Mouse (Mus musculus): Measurements from ENCODE around the gene Metrn. TPM values are rescaled to one million over a fixed set of nuclear protein-coding genes. Genes with fewer than 3 reads are reported as not detected.
A peak's percentile ranks its signal among the peaks of the same experiment; 100 is the strongest.
"Not testable (repeated sequence)": the region's sequence is repeated elsewhere in the genome, so short reads cannot be mapped to it uniquely, and the experiment has no call there.

The Metrn gene
- polyA plus RNA-seq, 1 experiment from 2014 or later, result 38.8 TPM

DNA sequence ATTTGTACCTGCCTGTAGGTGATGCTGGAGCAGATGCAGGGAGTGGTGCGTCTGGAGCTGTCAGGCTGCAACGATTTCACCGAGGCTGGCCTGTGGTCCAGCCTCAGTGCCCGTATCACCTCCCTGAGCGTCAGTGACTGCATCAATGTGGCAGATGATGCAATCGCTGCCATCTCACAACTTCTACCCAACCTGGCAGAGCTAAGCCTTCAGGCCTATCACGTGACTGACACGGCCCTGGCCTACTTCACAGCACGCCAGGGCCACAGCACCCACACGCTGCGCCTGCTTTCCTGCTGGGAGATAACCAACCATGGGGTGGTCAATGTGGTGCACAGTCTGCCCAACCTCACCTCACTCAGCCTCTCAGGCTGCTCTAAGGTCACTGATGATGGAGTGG is 20.7 kb upstream of the Metrn start:
- ATAC-seq (ENCODE audit: insufficient read depth, low FRiP score, low TSS enrichment), result no peak
- Histone ChIP-seq H3K4me1 (ENCODE audit: control insufficient read depth, insufficient read depth, low read length) (no peaks in the 10 kb centered on the region), H3K27me3 (ENCODE audit: control insufficient read depth, insufficient read depth, low read length) (peaks cover 30% of the 10 kb centered on the region), H3K4me3 (ENCODE audit: low read depth, low read length) (no peak overlapping the region), H3K9me3 (ENCODE audit: control insufficient read depth, low read length) (no peaks in the 10 kb centered on the region), H3K27ac (ENCODE audit: low read depth, low read length) (no peak overlapping the region), H3K36me3 (ENCODE audit: control insufficient read depth, insufficient read depth, low read length) (no peaks in the 10 kb centered on the region), H3K4me2 (ENCODE audit: low read depth) (no peak overlapping the region), H3K9ac (ENCODE audit: low read length) (no peak overlapping the region)
- 85% methylated on average over 11 of the region's 11 CpGs for WGBS
- no peak for DNase-seq (ENCODE audit: low spot score)

DNA sequence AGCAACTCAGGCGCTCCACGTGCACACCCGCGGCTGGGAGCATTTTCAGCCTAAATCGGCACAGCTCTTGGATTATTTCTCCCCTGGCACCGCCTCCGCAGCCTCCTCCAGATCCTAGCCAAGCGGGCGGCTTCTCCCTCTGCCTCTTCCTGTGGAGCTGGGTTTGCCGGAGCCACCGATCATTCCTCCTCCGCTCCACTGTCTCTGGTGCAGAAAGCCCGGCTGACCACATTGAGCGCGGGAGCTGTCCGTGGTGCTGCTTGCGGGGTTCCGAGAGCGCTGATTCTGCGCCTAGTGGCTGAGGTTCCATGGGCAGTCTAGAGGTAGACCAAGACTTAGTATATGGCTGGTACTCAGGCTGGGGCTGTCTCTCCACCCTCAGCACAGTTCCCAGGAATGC is 16.5 kb upstream of the Metrn start:
- 0 out of 2 replicates have a peak overlapping the region, but pooled peaks have one; percentile 14 for H3K4me2 ChIP-seq (ENCODE audit: low read depth)
- no peak overlapping the region for H3K27ac ChIP-seq (ENCODE audit: low read depth, low read length)
- ATAC-seq (ENCODE audit: insufficient read depth, low FRiP score, low TSS enrichment), result no peak
- peaks cover 10% of the 10 kb centered on the region for H3K27me3 ChIP-seq (ENCODE audit: control insufficient read depth, insufficient read depth, low read length)
- no peaks in the 10 kb centered on the region for H3K9me3 ChIP-seq (ENCODE audit: control insufficient read depth, low read length)
- no peak overlapping the region for H3K9ac ChIP-seq (ENCODE audit: low read length)
- 3% methylated on average over 20 of the region's 20 CpGs for WGBS
- H3K4me3 ChIP-seq (ENCODE audit: low read depth, low read length), result no peak overlapping the region
- H3K36me3 ChIP-seq (ENCODE audit: control insufficient read depth, insufficient read depth, low read length), result no peaks in the 10 kb centered on the region
- peaks cover 6% of the 10 kb centered on the region for H3K4me1 ChIP-seq (ENCODE audit: control insufficient read depth, insufficient read depth, low read length)
- peak; percentile 85 for DNase-seq (ENCODE audit: low spot score)

DNA sequence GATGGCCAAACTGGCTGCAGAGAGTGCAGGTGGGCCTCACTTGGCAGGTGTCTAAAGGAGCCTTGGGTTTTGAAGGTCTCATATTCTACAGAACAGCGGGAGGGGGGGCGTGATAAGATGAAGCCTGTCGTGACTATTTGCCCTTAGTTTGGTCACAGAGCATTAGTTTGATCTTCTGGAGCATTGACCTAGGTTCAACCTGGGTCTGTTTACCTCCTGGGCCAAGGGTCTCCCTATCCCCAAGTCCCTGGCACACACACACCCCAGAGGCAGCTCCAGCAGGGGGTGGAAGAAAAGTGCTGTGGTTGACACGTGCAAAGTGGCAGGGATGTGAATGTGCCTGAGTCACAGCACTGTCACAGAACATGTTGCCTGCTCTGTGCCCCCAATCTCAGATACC is 14.0 kb upstream of the Metrn start:
- H3K27ac ChIP-seq (ENCODE audit: low read depth, low read length), result no peak overlapping the region
- H3K9me3 ChIP-seq (ENCODE audit: control insufficient read depth, low read length), result no peaks in the 10 kb centered on the region
- H3K36me3 ChIP-seq (ENCODE audit: control insufficient read depth, insufficient read depth, low read length), result no peaks in the 10 kb centered on the region
- 75% methylated on average over 4 of the region's 4 CpGs for WGBS
- peaks cover 11% of the 10 kb centered on the region for H3K4me1 ChIP-seq (ENCODE audit: control insufficient read depth, insufficient read depth, low read length)
- H3K4me3 ChIP-seq (ENCODE audit: low read depth, low read length), result no peak overlapping the region
- DNase-seq (ENCODE audit: low spot score), result no peak
- H3K27me3 ChIP-seq (ENCODE audit: control insufficient read depth, insufficient read depth, low read length), result no peaks in the 10 kb centered on the region
- ATAC-seq (ENCODE audit: insufficient read depth, low FRiP score, low TSS enrichment), result no peak
- no peak overlapping the region for H3K4me2 ChIP-seq (ENCODE audit: low read depth)
- H3K9ac ChIP-seq (ENCODE audit: low read length), result no peak overlapping the region

DNA sequence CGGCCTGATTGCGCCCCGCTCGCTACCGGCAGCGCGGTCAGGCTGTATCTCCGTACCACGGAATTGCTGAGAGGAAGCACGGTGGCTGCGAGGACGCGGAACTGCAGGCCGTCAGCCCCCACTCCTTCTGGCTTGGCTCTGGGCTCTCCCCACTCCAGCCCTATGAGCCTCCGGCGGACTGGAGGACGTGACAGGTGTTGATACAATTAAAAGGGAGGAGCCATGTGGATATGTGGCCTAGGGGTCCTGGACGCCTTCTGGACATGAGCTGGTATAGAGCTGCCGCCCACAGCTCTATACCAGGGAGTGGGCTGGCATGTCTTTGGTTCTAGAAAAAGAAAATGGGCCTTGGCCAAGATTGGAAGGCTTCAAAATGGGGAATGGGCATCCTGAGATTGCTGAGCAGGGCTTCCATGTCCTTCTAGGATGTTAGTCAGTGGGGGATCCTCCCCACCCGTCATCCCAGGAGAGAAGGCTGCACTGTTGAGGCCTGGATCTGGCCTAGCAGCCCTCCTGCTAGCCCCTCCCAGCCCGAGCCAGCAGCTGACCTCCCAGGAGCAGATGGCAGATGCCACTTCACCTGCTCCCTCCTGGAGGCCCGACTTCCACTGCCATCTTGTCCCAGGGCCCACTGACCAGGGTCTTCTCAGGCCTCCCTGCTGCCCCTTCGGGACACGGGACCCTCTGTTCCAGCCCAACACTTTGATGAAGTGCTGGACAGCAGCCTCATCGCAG is 12.8 kb upstream of the Metrn start:
- Histone ChIP-seq H3K27ac (ENCODE audit: low read depth, low read length) (peak overlapping the region; percentile 87), H3K4me1 (ENCODE audit: control insufficient read depth, insufficient read depth, low read length) (peaks cover 11% of the 10 kb centered on the region), H3K27me3 (ENCODE audit: control insufficient read depth, insufficient read depth, low read length) (no peaks in the 10 kb centered on the region), H3K4me3 (ENCODE audit: low read depth, low read length) (peak overlapping the region; percentile 52), H3K4me2 (ENCODE audit: low read depth) (peak overlapping the region; percentile 81), H3K9me3 (ENCODE audit: control insufficient read depth, low read length) (no peaks in the 10 kb centered on the region), H3K9ac (ENCODE audit: low read length) (peak overlapping the region; percentile 88), H3K36me3 (ENCODE audit: control insufficient read depth, insufficient read depth, low read length) (no peaks in the 10 kb centered on the region)
- ATAC-seq (ENCODE audit: insufficient read depth, low FRiP score, low TSS enrichment) (peak; percentile 68), DNase-seq (ENCODE audit: low spot score) (peak; percentile 48)
- WGBS, result 2% methylated on average over 24 of the region's 25 CpGs

DNA sequence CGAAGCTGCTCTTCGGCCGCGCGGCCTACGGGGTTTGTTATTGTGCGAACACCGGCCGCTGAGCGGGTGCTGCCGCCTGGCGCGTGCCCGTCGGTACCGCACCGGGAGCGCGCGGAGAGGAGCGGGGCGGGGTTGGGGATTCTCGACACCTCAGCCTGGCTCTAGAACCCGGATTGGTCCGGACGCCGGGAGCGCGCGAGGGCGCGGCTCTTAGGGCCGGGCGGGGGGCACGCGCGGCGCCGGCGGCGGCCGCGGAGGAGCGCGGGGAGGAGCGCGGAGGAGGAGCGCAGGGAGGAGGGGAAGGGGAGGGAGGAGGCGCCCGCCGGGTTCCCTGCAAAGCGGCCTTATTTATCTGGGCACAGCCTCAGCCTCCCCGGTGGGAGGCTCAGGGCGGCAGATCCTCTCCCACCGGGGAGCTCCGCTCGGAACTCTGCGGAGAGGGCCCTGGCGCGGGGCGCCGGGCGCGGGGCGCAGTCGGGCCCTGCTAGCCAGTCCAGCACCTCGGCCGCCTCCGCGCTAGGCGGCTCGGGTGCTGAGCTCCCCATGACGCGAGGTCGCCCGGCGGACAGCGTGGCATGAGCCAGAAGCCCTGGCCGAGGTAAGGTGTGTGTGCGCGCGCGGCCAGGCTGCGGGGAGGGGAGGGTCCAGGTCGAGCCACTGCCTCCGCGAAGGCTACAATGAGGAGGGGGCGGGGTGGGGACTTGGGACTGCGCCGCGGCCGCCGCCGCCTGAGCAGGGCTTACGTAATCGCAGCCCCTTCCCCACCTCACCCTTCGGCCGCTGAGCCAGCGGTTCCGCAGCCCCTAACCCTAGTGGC is 12.1 kb upstream of the Metrn start, which contains the start of gene Fbxl16:
TSS of gene Fbxl16 (plus strand) at position 297 of the 817 bp plus-strand sequence.
- H3K9me3 ChIP-seq (ENCODE audit: control insufficient read depth, low read length), result no peaks in the 10 kb centered on the region
- peak within 1 kb of the TSS; percentile 88 for H3K9ac ChIP-seq (ENCODE audit: low read length)
- ATAC-seq (ENCODE audit: insufficient read depth, low FRiP score, low TSS enrichment) (peak; percentile 79), DNase-seq (ENCODE audit: low spot score) (peak; percentile 91)
- peak within 1 kb of the TSS; percentile 87 for H3K27ac ChIP-seq (ENCODE audit: low read depth, low read length)
- no peaks in the 10 kb centered on the region for H3K36me3 ChIP-seq (ENCODE audit: control insufficient read depth, insufficient read depth, low read length)
- peaks cover 11% of the 10 kb centered on the region for H3K4me1 ChIP-seq (ENCODE audit: control insufficient read depth, insufficient read depth, low read length)
- no peaks in the 10 kb centered on the region for H3K27me3 ChIP-seq (ENCODE audit: control insufficient read depth, insufficient read depth, low read length)
- H3K4me2 ChIP-seq (ENCODE audit: low read depth), result peak within 1 kb of the TSS; percentile 81
- WGBS, result under 1% methylated on average over 91 of the region's 100 CpGs
- H3K4me3 ChIP-seq (ENCODE audit: low read depth, low read length), result peak within 1 kb of the TSS; percentile 52

DNA sequence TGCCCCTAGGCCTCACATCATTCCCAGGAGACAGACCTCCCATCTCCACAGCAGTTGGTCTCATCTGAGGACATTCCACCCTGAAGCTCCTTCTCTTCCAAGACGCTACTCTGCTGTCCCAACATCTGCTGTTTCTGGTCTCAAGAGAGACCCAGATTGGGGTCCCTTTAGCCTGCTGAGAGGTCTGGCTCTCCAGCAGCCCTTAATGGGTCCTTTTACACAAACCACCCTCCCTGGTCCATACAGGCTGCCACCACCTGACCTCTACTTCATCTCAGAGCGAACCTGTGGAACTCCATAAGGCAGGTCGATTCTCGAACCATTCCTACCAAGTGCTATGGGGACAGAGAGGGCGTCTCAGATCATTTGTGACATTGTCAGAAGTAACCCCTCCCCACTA is 11.1 kb upstream of the Metrn start:
- Histone ChIP-seq H3K9ac (ENCODE audit: low read length) (peak overlapping the region; percentile 88), H3K27ac (ENCODE audit: low read depth, low read length) (peak overlapping the region; percentile 87), H3K4me3 (ENCODE audit: low read depth, low read length) (no peak overlapping the region; the same call in 1 of the 2 replicates), H3K4me1 (ENCODE audit: control insufficient read depth, insufficient read depth, low read length) (peaks cover 17% of the 10 kb centered on the region), H3K9me3 (ENCODE audit: control insufficient read depth, low read length) (no peaks in the 10 kb centered on the region), H3K36me3 (ENCODE audit: control insufficient read depth, insufficient read depth, low read length) (no peaks in the 10 kb centered on the region), H3K4me2 (ENCODE audit: low read depth) (peak overlapping the region; percentile 81), H3K27me3 (ENCODE audit: control insufficient read depth, insufficient read depth, low read length) (no peaks in the 10 kb centered on the region)
- ATAC-seq (ENCODE audit: insufficient read depth, low FRiP score, low TSS enrichment) (no peak), DNase-seq (ENCODE audit: low spot score) (no peak)
- WGBS, result 46% methylated on average over 5 of the region's 5 CpGs

DNA sequence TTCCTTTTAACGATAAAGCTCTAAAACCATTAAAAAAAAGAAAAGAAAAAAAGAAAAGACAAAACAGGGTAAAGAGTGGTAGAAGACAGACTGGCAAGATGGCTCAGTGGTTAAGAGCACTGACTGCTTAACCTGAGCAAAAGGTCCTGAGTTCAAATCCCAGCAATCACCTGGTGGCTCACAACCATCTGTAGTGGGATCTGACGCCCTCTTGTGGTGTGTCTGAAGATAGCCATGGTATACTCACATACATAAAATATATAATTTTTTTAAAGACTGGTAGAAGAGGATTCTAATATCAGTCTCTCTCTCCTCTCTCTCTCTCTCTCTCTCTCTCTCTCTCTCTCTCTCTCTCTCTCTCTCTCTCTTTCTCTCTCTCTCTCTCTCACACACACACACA is 10.5 kb upstream of the Metrn start:
- not testable (repeated sequence) for H3K9ac ChIP-seq (ENCODE audit: low read length); ATAC-seq (ENCODE audit: insufficient read depth, low FRiP score, low TSS enrichment); DNase-seq (ENCODE audit: low spot score); H3K9me3 ChIP-seq (ENCODE audit: control insufficient read depth, low read length); H3K4me3 ChIP-seq (ENCODE audit: low read depth, low read length); H3K4me2 ChIP-seq (ENCODE audit: low read depth); H3K27me3 ChIP-seq (ENCODE audit: control insufficient read depth, insufficient read depth, low read length); H3K27ac ChIP-seq (ENCODE audit: low read depth, low read length); H3K36me3 ChIP-seq (ENCODE audit: control insufficient read depth, insufficient read depth, low read length)
- peaks cover 21% of the 10 kb centered on the region for H3K4me1 ChIP-seq (ENCODE audit: control insufficient read depth, insufficient read depth, low read length)
- WGBS, result 31% methylated on average over 2 of the region's 2 CpGs

DNA sequence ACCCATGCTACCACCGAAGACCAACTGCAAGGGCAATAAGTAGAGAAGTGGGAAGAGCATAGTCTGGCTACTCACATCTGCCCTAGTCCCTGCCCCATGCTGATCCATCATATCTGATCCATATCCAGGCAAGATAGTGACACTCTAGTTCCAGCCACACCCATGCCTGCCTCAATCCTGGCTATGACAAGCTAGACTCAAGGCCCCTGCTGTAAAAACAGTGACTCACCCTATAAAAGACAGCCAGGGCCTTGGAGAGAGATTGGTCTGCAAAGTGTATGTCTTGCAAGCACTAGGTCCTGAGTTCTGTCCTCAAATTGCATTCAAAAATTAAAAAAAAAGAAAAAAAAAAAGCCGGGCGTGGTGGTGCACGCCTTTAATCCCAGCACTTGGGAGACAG is 9.6 kb upstream of the Metrn start:
- Histone ChIP-seq H3K27ac (ENCODE audit: low read depth, low read length) (no peak overlapping the region), H3K4me3 (ENCODE audit: low read depth, low read length) (no peak overlapping the region), H3K4me1 (ENCODE audit: control insufficient read depth, insufficient read depth, low read length) (peaks cover 22% of the 10 kb centered on the region), H3K4me2 (ENCODE audit: low read depth) (no peak overlapping the region), H3K27me3 (ENCODE audit: control insufficient read depth, insufficient read depth, low read length) (no peaks in the 10 kb centered on the region), H3K9me3 (ENCODE audit: control insufficient read depth, low read length) (no peaks in the 10 kb centered on the region), H3K36me3 (ENCODE audit: control insufficient read depth, insufficient read depth, low read length) (no peaks in the 10 kb centered on the region), H3K9ac (ENCODE audit: low read length) (no peak overlapping the region)
- DNase-seq (ENCODE audit: low spot score), result no peak
- no peak for ATAC-seq (ENCODE audit: insufficient read depth, low FRiP score, low TSS enrichment)
- 73% methylated on average over 4 of the region's 4 CpGs for WGBS
